Mouse (Mus musculus) adipocyte (in vitro differentiated cells): ENCODE data around the gene Gm13278.
"Not testable (repeated sequence)": the region's sequence is repeated elsewhere in the genome, so short reads cannot be mapped to it uniquely, and the experiment has no call there.

Source experiments
- DNase-seq: peaks from one replicate; pipeline ENCODE4 v3.0.0-alpha.2; 2016; ENCODE audit warnings: low spot score

Gm13278 gene

GRCm38 (mm10) chr4:88791250-88791649 lies at the start of gene Gm13278:
Gene Gm13278 (plus strand): TSS chr4:88791550.
- DNase-seq = not testable (repeated sequence)

DNA sequence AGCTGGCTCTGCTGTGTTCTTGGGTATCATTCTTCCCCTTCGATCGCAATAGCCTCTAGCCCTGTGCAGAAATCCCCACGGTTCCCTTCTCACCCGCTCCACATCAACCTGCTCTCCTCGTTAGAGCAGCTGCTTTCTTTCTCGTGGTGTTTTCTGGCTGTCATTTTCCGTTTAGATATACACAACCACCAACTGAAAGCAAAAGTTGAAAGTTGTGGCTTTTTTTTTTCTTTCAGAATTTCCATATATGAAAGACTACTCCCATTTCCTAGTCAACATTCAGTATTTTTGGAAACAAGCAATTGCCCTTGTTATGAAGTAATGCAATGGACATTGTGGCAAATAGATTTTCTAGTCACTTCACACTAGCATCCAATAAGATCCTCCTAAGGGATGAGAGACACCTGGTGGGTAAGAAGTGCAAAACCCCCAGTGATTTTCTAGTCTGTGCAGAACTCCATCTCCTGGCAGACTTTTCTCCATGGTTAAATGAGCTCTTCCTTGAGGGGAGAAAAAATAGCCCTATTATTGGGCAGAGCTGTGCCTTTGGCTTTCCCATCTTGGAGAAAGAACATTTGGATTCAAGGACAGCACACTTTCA lies 48.5 kb upstream of the Gm13278 start:
- DNase-seq = no peak

DNA sequence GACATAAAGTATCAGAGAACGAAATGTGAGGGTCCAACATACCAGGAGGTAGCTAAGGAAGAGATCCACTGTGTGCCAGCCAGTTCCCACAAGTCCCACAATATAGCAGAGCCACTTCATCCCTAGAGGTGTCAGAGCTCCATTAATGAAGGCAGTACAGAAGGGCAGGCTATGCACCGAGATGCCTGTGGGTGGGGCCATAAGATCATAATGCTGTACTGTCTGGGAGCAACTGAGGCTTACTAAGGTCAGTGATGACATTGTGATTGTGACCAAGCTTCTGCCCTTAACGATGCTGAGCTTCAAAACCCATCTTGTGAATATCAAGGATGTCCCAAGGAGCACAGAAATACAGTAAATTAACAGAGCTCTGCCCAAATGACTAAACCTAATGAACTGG lies 47.1 kb upstream of the Gm13278 start:
- DNase-seq = no peak

DNA sequence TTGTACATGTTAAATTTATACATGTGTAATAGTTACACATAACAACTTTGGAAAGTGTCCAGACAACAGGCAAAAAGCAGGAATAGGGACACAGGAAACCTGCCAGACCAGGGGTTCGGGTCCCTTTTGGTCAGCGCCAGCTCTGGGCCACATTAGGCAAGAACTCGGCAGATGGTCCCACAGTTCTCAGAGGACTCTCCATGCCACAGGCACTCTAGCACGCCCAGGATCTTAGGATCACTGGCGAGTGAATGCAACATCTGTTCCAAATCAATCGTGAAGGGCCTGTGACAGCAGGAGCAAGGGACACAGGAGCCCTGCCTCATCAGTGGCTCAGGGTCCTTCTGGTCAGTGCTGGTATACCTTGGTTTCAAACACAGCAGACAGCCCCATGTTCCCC lies 41.4 kb upstream of the Gm13278 start:
- DNase-seq = no peak

DNA sequence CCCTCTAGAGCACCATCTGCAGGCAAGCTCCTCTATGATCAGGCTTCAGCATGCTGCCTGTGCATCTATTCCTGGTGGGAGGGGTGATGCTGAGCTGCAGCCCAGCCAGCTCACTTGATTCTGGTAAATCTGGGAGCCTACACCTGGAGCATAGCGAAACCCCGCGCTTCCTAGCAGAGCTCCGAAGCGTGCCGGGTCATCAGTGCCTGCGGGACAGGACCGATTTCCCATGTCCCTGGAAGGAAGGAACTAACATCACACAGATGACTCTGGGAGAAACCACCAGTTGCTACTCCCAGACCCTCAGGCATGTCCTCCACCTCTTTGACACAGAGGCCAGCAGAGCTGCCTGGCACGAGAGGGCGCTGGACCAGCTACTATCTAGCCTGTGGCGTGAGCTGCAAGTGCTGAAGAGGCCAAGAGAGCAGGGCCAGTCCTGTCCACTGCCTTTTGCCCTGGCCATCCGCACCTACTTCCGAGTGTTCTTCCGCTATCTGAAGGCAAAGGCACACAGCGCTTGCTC lies 36.5 kb upstream of the Gm13278 start, which contains the start of gene Gm13271:
Gene Gm13271, plus strand, starts transcription at position 51 of the 523 bp plus-strand sequence.
- DNase-seq = not testable (repeated sequence)

GRCm38 (mm10) chr4:88756581-88757513 lies 34.5 kb upstream of the Gm13278 start:
- not testable (repeated sequence) for DNase-seq

GRCm38 (mm10) chr4:88757628-88758031 lies 33.7 kb upstream of the Gm13278 start:
- DNase-seq = not testable (repeated sequence)

- not testable (repeated sequence) for DNase-seq
Measured at GRCm38 (mm10) chr4:88758751-88759150, 32.6 kb upstream of the Gm13278 start.

GRCm38 (mm10) chr4:88759610-88760268 lies 31.6 kb upstream of the Gm13278 start, which contains the start of gene Gm13283:
Gene Gm13283 (plus strand): TSS chr4:88760119.
- DNase-seq = not testable (repeated sequence)

DNA sequence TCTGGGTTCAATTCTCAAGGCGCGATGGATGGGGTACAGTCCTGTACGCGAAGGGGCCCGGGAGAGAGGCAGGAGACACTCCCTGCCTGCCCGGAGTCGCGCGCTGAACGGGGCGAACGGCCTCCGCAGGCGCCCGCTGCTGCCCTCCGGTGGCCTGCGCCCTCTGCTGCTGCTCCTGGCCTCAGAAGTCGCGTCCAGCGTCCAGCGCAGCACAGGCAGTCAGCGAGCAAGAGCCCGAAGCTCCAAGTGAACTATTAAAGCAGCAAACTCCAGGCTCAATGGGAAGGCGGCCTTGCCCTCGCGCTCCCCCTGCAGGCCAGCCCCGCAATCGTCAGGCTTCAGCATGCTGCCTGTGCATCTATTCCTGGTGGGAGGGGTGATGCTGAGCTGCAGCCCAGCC lies 30.9 kb upstream of the Gm13278 start:
- not testable (repeated sequence) for DNase-seq

DNA sequence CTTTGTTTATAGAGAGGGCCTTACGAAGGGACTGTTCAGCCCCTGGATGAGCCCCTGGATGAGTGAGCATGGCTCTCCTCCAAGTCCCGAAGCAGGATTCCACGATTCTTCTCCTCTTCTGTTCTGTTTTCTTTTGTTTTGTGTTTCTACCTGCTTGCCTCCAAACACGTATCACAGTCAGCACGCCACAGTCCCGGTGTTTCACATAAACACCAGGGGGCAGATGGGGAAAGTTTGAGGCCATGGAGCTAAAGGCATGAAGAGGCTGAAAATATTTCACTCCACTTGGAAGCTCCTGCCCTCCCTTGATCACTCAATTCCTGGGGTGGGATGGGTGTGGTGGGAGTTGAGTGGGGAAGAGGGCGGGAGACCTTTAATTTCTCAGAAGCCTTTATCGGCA lies 29.6 kb upstream of the Gm13278 start:
- not testable (repeated sequence) for DNase-seq

DNA sequence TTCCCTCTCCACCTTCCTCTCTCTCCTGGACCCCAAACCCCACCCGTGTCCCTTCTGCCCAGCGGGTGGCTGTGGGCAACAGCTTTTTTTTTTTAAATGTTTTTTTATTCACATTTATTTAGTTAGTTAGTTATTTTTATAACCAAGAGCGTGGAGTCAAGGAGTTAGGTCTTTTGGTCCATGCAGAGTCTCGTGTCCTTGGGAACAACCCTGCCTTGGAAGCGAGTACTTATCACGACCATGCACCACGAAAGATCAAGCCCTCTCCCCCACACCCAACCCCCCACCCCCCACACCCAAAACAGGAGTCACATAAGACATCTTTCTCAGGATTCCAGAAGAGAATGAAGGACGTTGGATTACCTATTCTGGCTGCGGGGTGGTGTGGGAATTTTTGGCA lies 29.0 kb upstream of the Gm13278 start:
- DNase-seq = not testable (repeated sequence)

DNA sequence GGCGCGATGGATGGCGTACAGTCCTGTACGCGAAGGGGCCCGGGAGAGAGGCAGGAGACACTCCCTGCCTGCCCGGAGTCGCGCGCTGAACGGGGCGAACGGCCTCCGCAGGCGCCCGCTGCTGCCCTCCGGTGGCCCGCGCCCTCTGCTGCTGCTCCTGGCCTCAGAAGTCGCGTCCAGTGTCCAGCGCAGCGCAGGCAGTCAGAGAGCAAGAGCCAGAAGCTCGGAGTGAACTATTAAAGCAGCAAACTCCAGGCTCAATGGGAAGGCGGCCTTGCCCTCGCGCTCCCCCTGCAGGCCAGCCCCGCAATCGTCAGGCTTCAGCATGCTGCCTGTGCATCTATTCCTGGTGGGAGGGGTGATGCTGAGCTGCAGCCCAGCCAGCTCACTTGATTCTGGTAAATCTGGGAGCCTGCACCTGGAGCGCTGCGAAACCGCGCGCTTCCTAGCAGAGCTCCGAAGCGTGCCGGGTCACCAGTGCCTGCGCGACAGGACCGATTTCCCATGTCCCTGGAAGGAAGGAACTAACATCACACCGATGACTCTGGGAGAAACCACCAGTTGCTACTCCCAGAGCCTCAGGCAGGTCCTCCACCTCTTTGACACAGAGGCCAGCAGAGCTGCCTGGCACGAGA lies 27.8 kb upstream of the Gm13278 start:
- DNase-seq = peak; percentile 16

- DNase-seq = not testable (repeated sequence)
Measured at GRCm38 (mm10) chr4:88773534-88773933, 17.8 kb upstream of the Gm13278 start, which contains the start of gene Gm13290. Gene Gm13290 (plus strand): TSS chr4:88773834.

- DNase-seq = not testable (repeated sequence)
Measured at GRCm38 (mm10) chr4:88776622-88777021, 14.7 kb upstream of the Gm13278 start, which contains the start of gene Gm13289. Gene Gm13289 (plus strand): TSS chr4:88776922.

DNA sequence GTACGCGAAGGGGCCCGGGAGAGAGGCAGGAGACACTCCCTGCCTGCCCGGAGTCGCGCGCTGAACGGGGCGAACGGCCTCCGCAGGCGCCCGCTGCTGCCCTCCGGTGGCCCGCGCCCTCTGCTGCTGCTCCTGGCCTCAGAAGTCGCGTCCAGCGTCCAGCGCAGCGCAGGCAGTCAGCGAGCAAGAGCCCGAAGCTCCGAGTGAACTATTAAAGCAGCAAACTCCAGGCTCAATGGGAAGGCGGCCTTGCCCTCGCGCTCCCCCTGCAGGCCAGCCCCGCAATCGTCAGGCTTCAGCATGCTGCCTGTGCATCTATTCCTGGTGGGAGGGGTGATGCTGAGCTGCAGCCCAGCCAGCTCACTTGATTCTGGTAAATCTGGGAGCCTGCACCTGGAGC lies 11.8 kb upstream of the Gm13278 start, which contains the start of gene Gm13272:
Gene Gm13272, plus strand, starts transcription at position 301 of the 400 bp plus-strand sequence.
- not testable (repeated sequence) for DNase-seq

DNA sequence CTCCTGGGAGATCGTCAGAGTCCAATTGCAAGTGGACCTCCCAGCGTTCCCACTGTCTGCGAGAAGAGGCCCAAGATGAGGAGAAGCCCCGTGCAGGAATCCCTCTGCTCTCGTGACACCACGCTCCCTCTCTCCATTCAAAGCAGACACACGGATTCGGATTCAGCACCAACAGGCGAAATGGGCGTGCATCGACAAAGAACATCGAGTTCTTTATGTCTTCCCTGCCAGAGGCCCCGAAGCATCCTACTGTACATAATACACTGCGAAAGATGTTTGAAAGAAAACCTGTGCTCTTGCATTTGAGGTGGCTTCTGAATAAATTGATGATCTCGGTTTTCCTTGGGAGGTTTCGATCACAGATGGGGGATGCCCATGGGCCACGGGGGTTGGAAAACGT lies 11.0 kb upstream of the Gm13278 start:
- not testable (repeated sequence) for DNase-seq

DNA sequence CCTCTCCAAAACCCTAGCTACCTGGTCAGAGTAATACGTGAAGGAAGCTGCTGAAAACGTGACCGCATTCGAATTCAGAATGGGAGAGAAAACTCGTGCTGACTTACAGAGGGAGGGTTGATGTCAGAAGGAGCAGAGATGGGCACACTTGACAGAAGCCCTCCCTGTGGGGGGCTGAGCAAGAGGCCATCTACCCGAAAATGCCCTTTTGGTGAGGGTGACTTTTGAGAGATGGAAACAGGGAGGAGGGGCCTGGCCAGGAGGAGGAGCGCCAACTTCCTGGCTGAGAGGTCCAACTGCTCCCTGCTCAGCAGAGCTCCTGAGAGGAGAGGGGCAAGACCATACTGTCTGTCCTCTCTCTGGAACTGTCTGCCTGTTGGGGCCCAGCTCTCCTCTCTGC lies 9.5 kb upstream of the Gm13278 start, which contains the start of gene Ifnz:
Gene Ifnz, plus strand, starts transcription at position 301 of the 400 bp plus-strand sequence.
- DNase-seq = not testable (repeated sequence)

DNA sequence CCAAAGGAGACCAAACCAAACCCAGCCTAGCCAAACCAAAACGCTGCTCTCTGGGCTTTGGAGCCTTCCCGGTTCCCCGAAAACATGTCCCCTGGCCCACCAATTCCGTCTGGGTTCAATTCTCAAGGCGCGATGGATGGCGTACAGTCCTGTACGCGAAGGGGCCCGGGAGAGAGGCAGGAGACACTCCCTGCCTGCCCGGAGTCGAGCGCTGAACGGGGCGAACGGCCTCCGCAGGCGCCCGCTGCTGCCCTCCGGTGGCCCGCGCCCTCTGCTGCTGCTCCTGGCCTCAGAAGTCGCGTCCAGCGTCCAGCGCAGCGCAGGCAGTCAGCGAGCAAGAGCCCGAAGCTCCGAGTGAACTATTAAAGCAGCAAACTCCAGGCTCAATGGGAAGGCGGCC lies 9.0 kb upstream of the Gm13278 start:
- not testable (repeated sequence) for DNase-seq

GRCm38 (mm10) chr4:88785409-88785808 lies 5.9 kb upstream of the Gm13278 start, which contains the start of gene Gm13276:
Gene Gm13276 (plus strand): TSS chr4:88785709.
- not testable (repeated sequence) for DNase-seq

DNA sequence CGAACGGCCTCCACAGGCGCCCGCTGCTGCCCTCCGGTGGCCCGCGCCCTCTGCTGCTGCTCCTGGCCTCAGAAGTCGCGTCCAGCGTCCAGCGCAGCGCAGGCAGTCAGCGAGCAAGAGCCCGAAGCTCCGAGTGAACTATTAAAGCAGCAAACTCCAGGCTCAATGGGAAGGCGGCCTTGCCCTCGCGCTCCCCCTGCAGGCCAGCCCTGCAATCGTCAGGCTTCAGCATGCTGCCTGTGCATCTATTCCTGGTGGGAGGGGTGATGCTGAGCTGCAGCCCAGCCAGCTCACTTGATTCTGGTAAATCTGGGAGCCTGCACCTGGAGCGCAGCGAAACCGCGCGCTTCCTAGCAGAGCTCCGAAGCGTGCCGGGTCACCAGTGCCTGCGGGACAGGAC lies 2.9 kb upstream of the Gm13278 start, which contains the start of gene Gm13277:
Gene Gm13277, plus strand, starts transcription at position 231 of the 400 bp plus-strand sequence.
- DNase-seq = not testable (repeated sequence)
